Mouse (Mus musculus): ENCODE results near the gene Tmem86a. TPM values are rescaled to one million over a fixed set of nuclear protein-coding genes. Genes with fewer than 3 reads are reported as not detected.

Tmem86a gene
- total RNA-seq (2021), result 10 to 100 TPM; 12.5 to 14.7 TPM
- long read RNA-seq, experiment 1, transcript Tmem86a-201 (3 exons, 1,831 nt), result major isoform, 23 of 26 reads
- long read RNA-seq, experiment 1, partial matches to known transcripts, result 1 of 26 reads
- long read RNA-seq, experiment 1, other reads (novel, unspliced or antisense), result 2 of 26 reads
- long read RNA-seq, experiment 2, transcript Tmem86a-201 (3 exons, 1,831 nt), result major isoform, 10 of 12 reads
- long read RNA-seq, experiment 2, partial matches to known transcripts, result 0 of 12 reads
- long read RNA-seq, experiment 2, other reads (novel, unspliced or antisense), result 2 of 12 reads

DNA sequence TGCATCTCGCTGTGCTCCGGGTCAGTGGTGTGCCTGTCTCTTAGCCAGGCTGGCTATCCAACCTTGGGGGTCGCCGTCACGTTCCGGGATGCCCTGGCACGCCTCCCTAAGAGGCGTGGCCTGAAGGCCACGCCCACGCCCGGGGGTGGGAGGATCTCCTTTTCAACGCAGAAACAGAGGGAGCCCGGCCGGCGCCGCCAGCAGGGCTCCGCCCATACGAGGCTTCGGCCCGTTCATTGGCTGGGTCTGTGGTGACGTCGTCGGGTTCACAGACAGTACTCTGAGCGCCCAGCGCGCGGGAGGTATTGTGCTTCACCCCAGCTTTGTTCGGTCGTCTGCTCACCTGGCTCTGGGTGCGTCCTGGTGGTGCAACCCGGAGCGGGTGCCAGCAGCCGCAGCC lies at the start of gene Tmem86a:
Gene Tmem86a (plus strand): TSS at position 236 of the 400 bp plus-strand sequence.
- peak; percentile 95 to 96 for DNase-seq (ENCODE audit: extremely low spot score in 1 of 2, low spot score in 2 of 2)
- Histone ChIP-seq H3K4me3 (peak within 1 kb of the TSS; percentile 66), H3K27ac (peak within 1 kb of the TSS; percentile 97)
- intact Hi-C loops (cut with DNase I), result loop anchor here (2.0 kb wide), 1 partner anchor 42 kb away; the partner anchor contains the start of gene Spty2d1
- no peak for TF ChIP-seq CTCF (IDR thresholded peaks at IDR 0.05)

GRCm38 (mm10) chr7:47000644-47000983 lies 49.8 kb upstream of the Tmem86a start:
- no peak for DNase-seq (ENCODE audit: extremely low spot score in 1 of 2, low spot score in 2 of 2)
- no peak overlapping the region for H3K27ac ChIP-seq
- no peak for TF ChIP-seq CTCF (IDR thresholded peaks at IDR 0.05)
- intact Hi-C loops (cut with DNase I), result no loop called here
- no peak overlapping the region for H3K4me3 ChIP-seq

DNA sequence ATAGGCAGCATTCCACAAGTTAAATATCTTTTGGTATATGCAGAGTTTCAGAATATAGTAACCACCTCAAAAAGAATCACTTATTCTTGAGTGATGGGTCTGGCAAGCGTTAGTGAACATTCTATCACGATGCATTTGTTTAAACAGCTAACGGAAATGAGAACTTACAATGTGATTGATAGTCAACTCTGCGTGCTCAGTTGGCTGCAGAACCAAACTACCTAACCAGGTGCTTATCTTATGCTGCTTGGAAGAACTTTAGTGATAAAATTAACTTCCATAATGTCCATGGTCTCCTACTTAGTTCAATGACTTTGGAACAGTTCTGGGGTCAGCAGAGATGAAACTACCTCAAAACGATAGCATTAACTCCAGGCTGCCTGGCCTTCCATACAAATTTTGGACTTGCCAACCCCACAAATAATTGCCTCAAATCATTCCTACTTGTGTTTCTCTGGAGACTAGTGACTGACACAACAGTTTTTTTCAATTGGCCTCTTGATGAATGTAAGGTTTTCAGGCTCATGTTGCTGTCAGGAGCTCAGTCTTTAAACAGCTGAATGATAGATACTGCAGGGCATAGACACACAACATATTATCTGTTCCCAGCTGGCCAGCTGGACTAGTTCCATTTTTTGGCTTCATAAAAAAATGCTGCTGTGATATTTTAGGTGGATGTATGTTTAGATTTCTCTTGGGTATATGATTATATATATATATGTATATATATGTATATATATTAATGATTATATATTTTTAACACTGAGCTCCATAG lies 49.1 kb upstream of the Tmem86a start:
- Histone ChIP-seq H3K4me3 (no peak overlapping the region), H3K27ac (no peak overlapping the region)
- DNase-seq (ENCODE audit: extremely low spot score in 1 of 2, low spot score in 2 of 2), result no peak
- TF ChIP-seq CTCF (IDR thresholded peaks at IDR 0.05), result no peak
- intact Hi-C loops (cut with DNase I), result no loop called here

DNA sequence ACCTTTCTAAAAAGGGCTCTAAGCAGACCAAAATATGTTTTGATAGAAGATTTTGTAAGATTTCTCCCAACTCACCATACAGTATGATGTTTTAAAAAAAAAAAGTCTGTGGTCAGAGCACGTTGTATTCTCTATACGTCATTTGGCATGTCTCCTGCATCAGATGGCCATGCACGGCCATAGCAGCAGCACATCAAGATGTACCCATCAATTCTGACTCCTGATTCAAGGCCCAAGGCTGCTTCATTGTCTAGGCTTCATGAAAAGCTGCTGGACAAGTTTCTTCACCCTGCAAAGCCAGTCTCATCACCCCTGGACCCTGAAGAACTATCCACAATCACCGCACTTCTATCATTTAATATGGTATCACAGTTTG lies 48.5 kb upstream of the Tmem86a start:
- DNase-seq (ENCODE audit: extremely low spot score in 1 of 2, low spot score in 2 of 2), result no peak
- H3K27ac ChIP-seq, result no peak overlapping the region
- no peak overlapping the region for H3K4me3 ChIP-seq
- TF ChIP-seq CTCF (IDR thresholded peaks at IDR 0.05), result no peak
- intact Hi-C loops (cut with DNase I), result no loop called here

DNA sequence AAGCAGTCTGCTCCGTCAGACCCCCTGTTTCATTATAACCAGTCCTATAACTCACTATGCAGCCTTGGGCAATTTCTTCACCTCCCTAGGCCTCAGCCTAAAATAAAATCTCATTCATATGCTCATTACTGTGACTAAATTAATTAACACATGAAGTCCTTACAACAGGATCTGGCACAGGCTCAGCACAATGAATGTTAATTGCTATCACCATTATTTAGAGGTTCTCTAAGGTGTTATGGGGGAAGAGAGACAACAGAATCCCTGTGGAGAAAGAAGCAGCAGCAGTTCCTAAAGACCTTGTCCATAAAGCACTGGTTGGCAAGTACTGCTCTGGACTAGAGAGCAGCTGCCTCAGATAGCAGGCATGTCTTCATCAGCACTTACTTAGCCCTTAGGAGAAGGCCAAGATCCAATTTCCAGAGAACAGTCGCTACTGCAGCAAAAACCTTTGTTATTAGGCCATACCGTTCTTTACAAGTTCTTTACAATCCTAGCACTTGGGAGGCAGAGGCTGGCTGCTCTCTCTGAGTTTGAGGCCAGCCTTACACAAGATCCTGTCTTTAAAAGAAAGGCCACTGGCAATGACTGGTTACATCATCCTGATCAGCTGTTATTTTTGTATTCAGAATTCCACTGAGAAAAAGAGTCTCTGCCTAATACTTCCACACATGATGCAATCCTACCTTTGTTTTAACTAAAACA lies 46.8 kb upstream of the Tmem86a start:
- TF ChIP-seq CTCF (IDR thresholded peaks at IDR 0.05), result no peak
- intact Hi-C loops (cut with DNase I), result no loop called here
- Histone ChIP-seq H3K4me3 (no peak overlapping the region), H3K27ac (no peak overlapping the region)
- DNase-seq (ENCODE audit: extremely low spot score in 1 of 2, low spot score in 2 of 2), result no peak

DNA sequence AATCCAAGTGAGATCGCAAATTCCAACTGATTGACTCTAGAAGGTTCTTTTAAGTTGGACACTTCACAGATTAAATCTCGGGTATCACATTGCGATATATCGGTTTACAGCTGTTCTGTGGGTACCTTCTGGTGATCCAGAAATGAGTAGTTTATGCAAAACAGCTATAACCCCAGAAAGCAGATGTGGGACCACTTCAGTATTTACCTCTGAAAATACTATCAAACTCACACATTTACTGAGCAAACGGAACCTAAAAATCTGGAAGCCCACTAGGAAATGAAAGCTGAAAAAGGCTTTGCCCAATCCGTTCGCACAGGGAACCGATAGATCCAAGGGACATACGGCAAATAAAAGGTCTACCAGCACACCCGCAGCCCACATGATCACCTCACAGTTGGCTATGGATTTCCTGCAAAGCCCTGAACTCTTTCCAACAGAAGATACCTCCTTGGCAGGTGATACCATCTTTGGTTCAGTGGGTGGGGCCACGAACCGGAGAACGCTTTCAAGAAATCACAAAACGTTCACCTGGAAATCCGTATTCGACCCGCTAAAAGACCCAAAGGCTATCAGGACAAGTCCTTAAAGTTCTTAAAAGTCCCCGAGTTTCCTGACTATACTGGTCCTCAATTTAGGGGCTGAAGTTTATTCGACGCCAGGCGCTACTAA lies 43.2 kb upstream of the Tmem86a start:
- DNase-seq (ENCODE audit: extremely low spot score in 1 of 2, low spot score in 2 of 2), result no peak
- intact Hi-C loops (cut with DNase I), result loop anchor here (2.0 to 5.0 kb wide), 3 partner anchors 20 to 210 kb away; partner anchors contain the start of genes Gtf2h1 and Hps5
- Histone ChIP-seq H3K4me3 (peak overlapping the region; percentile 75), H3K27ac (no peak overlapping the region; the same call in 1 of the 2 replicates)
- TF ChIP-seq CTCF (IDR thresholded peaks at IDR 0.05), result no peak

DNA sequence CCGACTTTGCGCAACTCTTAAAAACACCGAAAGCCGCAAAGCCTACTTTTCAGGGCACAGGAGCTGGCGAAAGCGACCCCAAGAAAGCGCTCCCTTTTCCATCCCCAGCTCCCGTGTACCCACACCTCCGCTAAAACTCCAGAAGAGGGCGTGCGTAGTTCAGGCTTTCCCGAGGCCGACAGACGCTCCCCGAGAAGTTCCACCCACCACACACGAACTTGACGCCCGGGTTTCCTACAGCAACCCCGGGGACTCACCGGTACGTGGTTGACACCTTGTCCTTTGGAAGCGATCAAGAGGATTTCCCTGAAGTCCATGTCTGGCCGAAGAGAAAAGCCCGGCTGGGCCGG lies 42.6 kb upstream of the Tmem86a start:
- H3K27ac ChIP-seq, result peak overlapping the region; percentile 95
- intact Hi-C loops (cut with DNase I), result loop anchor here (1.0 to 5.0 kb wide), 5 partner anchors 21 to 210 kb away; partner anchors contain the start of genes Gtf2h1, Hps5, Tmem86a and Uevld
- peak; percentile 51 for TF ChIP-seq CTCF (IDR thresholded peaks at IDR 0.05)

GRCm38 (mm10) chr7:47008168-47008993 lies 42.0 kb upstream of the Tmem86a start, which contains the start of gene Spty2d1:
Gene Spty2d1 (minus strand): TSS chr7:47008411.
- intact Hi-C loops (cut with DNase I), result loop anchor here (1.0 to 5.0 kb wide), 4 partner anchors 42 to 211 kb away; partner anchors contain the start of genes Gtf2h1, Hps5, Tmem86a and Uevld
- TF ChIP-seq CTCF (IDR thresholded peaks at IDR 0.05), result no peak
- Histone ChIP-seq H3K4me3 (peak within 1 kb of the TSS; percentile 75), H3K27ac (peak within 1 kb of the TSS; percentile 95)
- peak; percentile 97 to 99 for DNase-seq (ENCODE audit: extremely low spot score in 1 of 2, low spot score in 2 of 2)

More for the DNA sequence above, 42.6 kb upstream of the Tmem86a start:
- DNase-seq (ENCODE audit: extremely low spot score in 1 of 2, low spot score in 2 of 2), result no peak
- peak overlapping the region; percentile 75 for H3K4me3 ChIP-seq

DNA sequence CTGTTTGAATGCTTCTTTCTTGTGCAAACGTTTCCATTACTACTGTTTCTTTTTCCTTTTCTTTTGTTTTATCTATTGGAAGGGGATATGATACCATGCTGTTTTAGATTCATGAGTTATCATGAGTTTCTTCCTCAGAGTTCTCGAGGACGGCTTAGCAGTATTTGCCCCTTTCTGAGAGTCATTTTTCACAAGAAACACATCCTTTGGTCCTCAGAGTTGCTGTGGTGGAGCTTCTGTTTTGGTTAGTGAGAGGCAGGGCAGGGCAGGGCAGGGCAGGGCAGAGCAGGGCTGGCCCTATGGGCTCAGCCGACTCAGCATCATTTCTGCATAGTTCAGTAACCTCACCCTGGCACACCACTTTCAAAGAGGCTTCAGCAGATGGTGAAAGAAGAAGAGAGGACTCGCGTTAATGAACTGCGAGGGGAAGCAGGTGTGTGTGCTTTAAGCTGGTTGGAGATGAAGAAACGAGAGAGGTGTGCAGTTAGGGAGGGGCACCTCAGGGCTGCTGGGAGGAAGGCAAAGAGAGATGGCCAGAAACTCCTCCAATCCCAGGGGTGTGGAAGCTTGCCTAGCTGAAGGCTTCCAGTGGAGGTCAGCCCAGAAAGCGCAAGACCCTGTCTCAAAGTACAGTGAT lies 37.2 kb upstream of the Tmem86a start:
- DNase-seq (ENCODE audit: extremely low spot score in 1 of 2, low spot score in 2 of 2), result no peak
- TF ChIP-seq CTCF (IDR thresholded peaks at IDR 0.05), result no peak
- Histone ChIP-seq H3K4me3 (no peak overlapping the region), H3K27ac (no peak overlapping the region)
- intact Hi-C loops (cut with DNase I), result no loop called here
